Mouse (Mus musculus) hindbrain, embryonic 14.5 days (tissue): Measurements from ENCODE around the gene Speer4e. TPM values are rescaled to one million over a fixed set of nuclear protein-coding genes. Genes with fewer than 3 reads are reported as not detected.
"Not testable (repeated sequence)": the region's sequence is repeated elsewhere in the genome, so short reads cannot be mapped to it uniquely, and the experiment has no call there.

ENCODE experiments used
- ATAC-seq: fragments of 200-750 bp; cut with Nextera tagmentation; 2 replicates; pipeline ENCODE4 v1.8.0; 2017; ENCODE audit warnings: moderate number of reproducible peaks, mild to moderate bottlenecking, moderate TSS enrichment, moderate library complexity; ENCODE audit not compliant: low FRiP score
- DNase-seq: peaks from one replicate; pipeline ENCODE4 v3.0.0-alpha.2; 2015; ENCODE audit warnings: low spot score
- H3K27ac ChIP-seq: fragments of 300-500 bp; sonication (generic); 2 replicates; pipeline ENCODE4 v1.5.1; 2014; ENCODE audit warnings: mild to moderate bottlenecking, moderate library complexity
- H3K27me3 ChIP-seq: fragments of 300-500 bp; sonication (generic); 2 replicates; pipeline ENCODE4 v1.6.1; 2014; ENCODE audit warnings: mild to moderate bottlenecking, low read length, mixed read lengths; ENCODE audit not compliant: control insufficient read depth, insufficient read depth
- H3K36me3 ChIP-seq: fragments of 300-500 bp; sonication (generic); replicated peaks from 2 replicates; pipeline ENCODE4 v1.6.1; 2014; ENCODE audit not compliant: control insufficient read depth, insufficient read depth
- H3K4me1 ChIP-seq: fragments of 300-500 bp; sonication (generic); replicated peaks from 2 replicates; pipeline ENCODE4 v1.6.1; 2014; ENCODE audit warnings: antibody characterized with exemption, low read length, mixed read lengths; ENCODE audit not compliant: control insufficient read depth, insufficient read depth
- H3K4me2 ChIP-seq: fragments of 300-500 bp; sonication (generic); replicated peaks from 2 replicates; pipeline ENCODE4 v1.6.1; 2014; ENCODE audit warnings: mild to moderate bottlenecking, moderate library complexity
- H3K4me3 ChIP-seq: fragments of 300-500 bp; sonication (generic); replicated peaks from 2 replicates; pipeline ENCODE4 v1.5.1; 2014; ENCODE audit warnings: mild to moderate bottlenecking, low read length
- H3K9ac ChIP-seq: fragments of 300-500 bp; sonication (generic); 2 replicates; pipeline ENCODE4 v1.6.1; 2014
- H3K9me3 ChIP-seq: fragments of 300-500 bp; sonication (generic); 2 replicates; pipeline ENCODE4 v1.6.1; 2016; ENCODE audit warnings: low read length; ENCODE audit not compliant: control insufficient read depth
- WGBS: fragments of 180-500 bp; shearing (Covaris S2); extraction: QIAGEN DNeasy Blood & Tissue Kit; methylation state at CpG from one replicate; pipeline ENCODE4 v1.1.7; 2014; 5-methylcytosine and 5-hydroxymethylcytosine counted together
- polyA plus RNA-seq: library from polyadenylated mRNA; unstranded; fragments of >200 nt; fragmentation: Nextera tagmentation; extraction: Ambion mirVana; gene quantifications from 2 replicates; pipeline ENCODE4 v1.2.1, GENCODE M21; 2014

The Speer4e gene
- polyA plus RNA-seq, 1 experiment from 2014 or later, result not detected

GRCm38 (mm10) chr5:14903539-14903938, 34.7 kb downstream of the Speer4e start:
- H3K9ac ChIP-seq, H3K4me3 ChIP-seq, ATAC-seq, H3K4me2 ChIP-seq, H3K36me3 ChIP-seq, H3K27ac ChIP-seq, DNase-seq, H3K4me1 ChIP-seq, H3K27me3 ChIP-seq: not testable (repeated sequence)
- H3K9me3 ChIP-seq, result peaks cover 16% of the 10 kb centered on the region
- 10% methylated on average over 3 of the region's 3 CpGs for WGBS

DNA sequence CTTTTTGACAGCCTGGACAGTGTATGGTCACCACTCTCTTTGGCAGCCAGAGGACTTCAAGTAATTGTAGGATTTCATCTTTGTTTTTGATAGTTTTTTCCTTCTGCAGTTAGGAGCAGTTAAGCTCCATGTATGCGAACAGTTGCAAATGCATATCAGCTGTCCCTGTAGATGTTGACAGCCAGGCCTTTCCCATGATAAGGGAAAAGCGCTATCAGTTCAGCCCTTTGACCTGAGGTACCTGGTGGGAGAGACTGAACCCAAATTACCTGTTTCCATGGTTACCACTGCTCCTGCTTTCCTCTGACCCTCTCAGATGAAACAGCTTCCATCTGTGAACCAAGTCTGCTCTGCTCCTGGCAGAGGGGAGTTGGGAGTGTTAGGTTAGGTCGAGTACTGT, 46.0 kb downstream of the Speer4e start:
- Histone ChIP-seq H3K4me1 (no peaks in the 10 kb centered on the region), H3K36me3 (no peaks in the 10 kb centered on the region), H3K4me2 (no peak overlapping the region), H3K27me3 (no peaks in the 10 kb centered on the region), H3K9ac (no peak overlapping the region), H3K9me3 (0 out of 2 replicates have a peak, but pooled peaks cover 4% of the 10 kb centered on the region), H3K4me3 (no peak overlapping the region), H3K27ac (no peak overlapping the region)
- ATAC-seq (no peak), DNase-seq (no peak)
- 80% methylated on average over 3 of the region's 3 CpGs for WGBS

DNA sequence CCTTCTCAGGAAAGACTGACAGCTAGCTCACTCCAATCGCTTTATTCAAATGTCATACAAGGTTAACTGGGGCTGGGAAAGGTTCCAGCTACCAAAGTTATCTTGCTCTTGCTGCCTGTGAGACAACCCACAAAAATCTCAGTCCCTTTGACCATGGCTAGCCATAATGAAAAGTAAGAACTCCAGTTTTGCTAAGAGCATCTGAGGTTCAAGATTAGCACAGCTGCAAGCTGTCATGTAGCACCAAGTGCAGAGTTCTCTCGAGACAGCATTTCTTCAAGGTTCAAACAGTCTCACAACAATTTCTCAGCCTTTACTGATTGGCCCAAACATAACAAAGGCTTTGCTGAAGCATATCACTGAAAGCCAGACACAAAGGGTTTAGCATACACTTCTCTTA, 52.9 kb downstream of the Speer4e start:
- H3K27me3 ChIP-seq, H3K4me2 ChIP-seq, H3K4me3 ChIP-seq, H3K27ac ChIP-seq, ATAC-seq, H3K36me3 ChIP-seq, DNase-seq, H3K9ac ChIP-seq, H3K9me3 ChIP-seq, H3K4me1 ChIP-seq: not testable (repeated sequence)
- WGBS, result 70% methylated on average over 2 of the region's 2 CpGs

Other genes starting within 250 kb of the Speer4e start
- gene Gm9758, start 23.5 kb downstream of the Speer4e start, polyA plus RNA-seq, result not detected in 2 replicates
- not detected in 2 replicates for gene Gm10354, start 40.5 kb upstream of the Speer4e start, polyA plus RNA-seq
- not detected in 2 replicates for gene Gm17019, start 94.6 kb upstream of the Speer4e start, polyA plus RNA-seq